Mouse (Mus musculus) heart, adult 2 months (tissue): ENCODE data around the gene Dzip1l.

Experiments used
- CTCF ChIP-seq: fragments of 200-600 bp; IDR thresholded peaks from 2 replicates; pipeline ENCODE4 v1.8.1; 2022; ENCODE audit warnings: antibody characterized with exemption, mild to moderate bottlenecking, moderate library complexity
- EP300 ChIP-seq: fragments of 200-500 bp; IDR thresholded peaks from 2 replicates; pipeline ENCODE4 v1.6.1; 2011; ENCODE audit warnings: low read depth, low read length, control low read depth; ENCODE audit not compliant: insufficient read depth
- POLR2A ChIP-seq: fragments of 200-500 bp; IDR thresholded peaks from 2 replicates; pipeline ENCODE4 v1.6.1; 2011; ENCODE audit warnings: mild to moderate bottlenecking, low read depth, low read length, control low read depth; ENCODE audit not compliant: insufficient read depth

- TF ChIP-seq POLR2A (no peak), EP300 (no peak), CTCF (no peak)
These were observed 7.3 kb upstream of the Dzip1l start for GRCm38 (mm10) chr9:99622034-99622433.
